Mouse (Mus musculus): ENCODE data around the gene Aamp. TPM values are rescaled to one million over a fixed set of nuclear protein-coding genes. Genes with fewer than 3 reads are reported as not detected.

Gene Aamp
- total RNA-seq, 2 experiments from 2014 or later: 76.7 to 77.5 TPM

GRCm38 (mm10) chr1:74303509-74304338 is 19.2 kb upstream of the Aamp start:
- DNase-seq: peak; percentile 86
- intact Hi-C loops (cut with DNase I; ENCODE audit: low total_unique reads): no loop called here

GRCm38 (mm10) chr1:74302835-74303234 is 18.3 kb upstream of the Aamp start:
- intact Hi-C loops (cut with DNase I; ENCODE audit: low total_unique reads): no loop called here
- DNase-seq: no peak

- intact Hi-C loops (cut with DNase I; ENCODE audit: low total_unique reads): no loop called here
Observed at GRCm38 (mm10) chr1:74302229-74302628, 17.7 kb upstream of the Aamp start.

GRCm38 (mm10) chr1:74300347-74301110 is 16.0 kb upstream of the Aamp start:
- intact Hi-C loops (cut with DNase I; ENCODE audit: low total_unique reads): no loop called here
- no peak for DNase-seq

More at GRCm38 (mm10) chr1:74302229-74302628, 17.7 kb upstream of the Aamp start:
- DNase-seq: no peak

GRCm38 (mm10) chr1:74298996-74299395 is 14.5 kb upstream of the Aamp start:
- peak; percentile 80 for DNase-seq
- intact Hi-C loops (cut with DNase I; ENCODE audit: low total_unique reads): no loop called here

- intact Hi-C loops (cut with DNase I; ENCODE audit: low total_unique reads): no loop called here
- DNase-seq: no peak
Observed at GRCm38 (mm10) chr1:74298157-74298750, 13.7 kb upstream of the Aamp start.

- DNase-seq: peak; percentile 65
- intact Hi-C loops (cut with DNase I; ENCODE audit: low total_unique reads): no loop called here
Observed at GRCm38 (mm10) chr1:74297269-74297668, 12.7 kb upstream of the Aamp start.

GRCm38 (mm10) chr1:74296477-74296876 is 11.9 kb upstream of the Aamp start:
- intact Hi-C loops (cut with DNase I; ENCODE audit: low total_unique reads): no loop called here
- no peak for DNase-seq

GRCm38 (mm10) chr1:74295456-74296171 is 11.1 kb upstream of the Aamp start:
- intact Hi-C loops (cut with DNase I; ENCODE audit: low total_unique reads): no loop called here
- DNase-seq: peak; percentile 95

GRCm38 (mm10) chr1:74294733-74295455 is 10.4 kb upstream of the Aamp start:
- DNase-seq: no peak
- intact Hi-C loops (cut with DNase I; ENCODE audit: low total_unique reads): no loop called here

GRCm38 (mm10) chr1:74294090-74294643 is 9.6 kb upstream of the Aamp start:
- no peak for DNase-seq
- intact Hi-C loops (cut with DNase I; ENCODE audit: low total_unique reads): no loop called here

GRCm38 (mm10) chr1:74293306-74293960 is 8.9 kb upstream of the Aamp start:
- intact Hi-C loops (cut with DNase I; ENCODE audit: low total_unique reads): no loop called here
- DNase-seq: no peak

GRCm38 (mm10) chr1:74292331-74293020 is 7.9 kb upstream of the Aamp start:
- intact Hi-C loops (cut with DNase I; ENCODE audit: low total_unique reads): no loop called here
- no peak for DNase-seq

- intact Hi-C loops (cut with DNase I; ENCODE audit: low total_unique reads): no loop called here
Observed at GRCm38 (mm10) chr1:74290141-74290540, 5.6 kb upstream of the Aamp start.

GRCm38 (mm10) chr1:74289740-74290139 is 5.2 kb upstream of the Aamp start:
- intact Hi-C loops (cut with DNase I; ENCODE audit: low total_unique reads): loop anchor here (10.0 kb wide), 1 partner anchor 165 kb away; no protein-coding TSS in a partner anchor
- no peak for DNase-seq

More at GRCm38 (mm10) chr1:74290141-74290540, 5.6 kb upstream of the Aamp start:
- DNase-seq: no peak

GRCm38 (mm10) chr1:74289248-74289647 is 4.7 kb upstream of the Aamp start:
- no peak for DNase-seq
- intact Hi-C loops (cut with DNase I; ENCODE audit: low total_unique reads): loop anchor here (10.0 kb wide), 1 partner anchor 166 kb away; no protein-coding TSS in a partner anchor

GRCm38 (mm10) chr1:74288327-74288726 is 3.8 kb upstream of the Aamp start:
- no peak for DNase-seq
- intact Hi-C loops (cut with DNase I; ENCODE audit: low total_unique reads): loop anchor here (10.0 kb wide), 1 partner anchor 166 kb away; no protein-coding TSS in a partner anchor
